Mouse (Mus musculus) retina, adult 2 months (tissue): ENCODE measurements around the gene Tcf7l2.

Experiments
- DNase-seq: peaks from one replicate; pipeline ENCODE4 v3.0.0-alpha.2; 2012; ENCODE audit warnings: low read depth, low spot score

Gene Tcf7l2

GRCm38 (mm10) chr19:55860009-55860743 lies 118.6 kb downstream of the Tcf7l2 start:
- DNase-seq = no peak

DNA sequence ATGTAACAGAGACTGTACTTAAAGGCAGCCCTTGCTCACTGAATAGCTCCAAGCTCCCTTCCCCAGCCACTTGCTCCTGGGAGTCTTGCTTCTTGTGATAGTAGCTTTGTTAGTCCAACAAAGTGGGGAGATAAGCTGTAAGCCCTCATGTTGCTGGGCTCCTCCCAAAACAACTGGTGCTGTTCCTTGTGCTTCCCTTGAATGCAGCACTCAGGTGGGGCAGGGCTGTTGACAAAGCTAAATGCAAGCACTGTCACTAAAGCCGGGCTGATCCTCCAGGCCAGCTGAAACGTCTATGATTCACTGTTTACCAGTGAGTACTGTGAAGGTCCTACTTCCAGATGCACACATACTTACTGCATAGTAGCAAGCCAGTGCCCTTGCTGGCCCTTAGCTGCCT lies 120.1 kb downstream of the Tcf7l2 start:
- DNase-seq = no peak

DNA sequence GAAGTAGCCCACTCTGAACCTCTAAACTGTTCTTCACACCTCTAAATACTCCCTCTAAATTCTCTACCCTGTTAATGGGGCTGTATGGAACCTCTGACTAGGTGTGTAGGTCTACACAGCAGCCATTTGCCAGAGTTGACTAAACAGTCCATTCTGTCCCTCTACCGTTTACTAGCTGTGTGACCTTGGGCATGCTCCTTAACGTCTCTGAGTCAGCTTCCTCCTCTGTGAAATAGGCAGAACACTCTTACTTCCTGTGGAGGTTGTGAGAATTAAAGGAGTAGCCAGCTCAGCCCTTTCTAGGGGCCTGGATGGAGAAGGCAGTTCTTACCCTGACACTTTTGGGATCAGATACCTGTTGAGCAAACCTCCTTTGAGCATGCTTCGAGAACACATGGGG lies 120.9 kb downstream of the Tcf7l2 start:
- DNase-seq = no peak

GRCm38 (mm10) chr19:55865049-55865448 lies 123.4 kb downstream of the Tcf7l2 start:
- DNase-seq = no peak

- no peak for DNase-seq
Observed at GRCm38 (mm10) chr19:55865774-55866578, 124.4 kb downstream of the Tcf7l2 start.

DNA sequence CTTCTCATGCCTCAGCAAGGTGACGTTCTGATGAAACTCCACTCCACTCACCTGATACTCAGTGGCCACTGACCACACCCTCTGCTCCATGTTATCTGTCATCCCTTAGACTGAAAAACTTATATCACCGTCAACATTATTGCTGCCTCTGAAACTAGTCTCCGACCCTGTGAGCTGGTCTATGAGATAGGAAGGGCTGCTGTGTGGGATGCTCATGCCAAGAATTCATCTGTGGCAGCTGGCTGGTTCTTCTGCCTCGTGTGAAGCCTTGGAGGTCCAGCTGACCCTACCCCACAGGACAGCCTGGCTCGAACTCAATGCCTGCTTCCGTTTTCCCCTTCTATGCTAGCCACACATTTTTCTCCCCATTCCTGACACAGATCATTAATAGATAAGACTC lies 125.6 kb downstream of the Tcf7l2 start:
- DNase-seq = no peak

- DNase-seq = no peak
Observed at GRCm38 (mm10) chr19:55867905-55868304, 126.3 kb downstream of the Tcf7l2 start.

- no peak for DNase-seq
Observed at GRCm38 (mm10) chr19:55868597-55868996, 127.0 kb downstream of the Tcf7l2 start.

DNA sequence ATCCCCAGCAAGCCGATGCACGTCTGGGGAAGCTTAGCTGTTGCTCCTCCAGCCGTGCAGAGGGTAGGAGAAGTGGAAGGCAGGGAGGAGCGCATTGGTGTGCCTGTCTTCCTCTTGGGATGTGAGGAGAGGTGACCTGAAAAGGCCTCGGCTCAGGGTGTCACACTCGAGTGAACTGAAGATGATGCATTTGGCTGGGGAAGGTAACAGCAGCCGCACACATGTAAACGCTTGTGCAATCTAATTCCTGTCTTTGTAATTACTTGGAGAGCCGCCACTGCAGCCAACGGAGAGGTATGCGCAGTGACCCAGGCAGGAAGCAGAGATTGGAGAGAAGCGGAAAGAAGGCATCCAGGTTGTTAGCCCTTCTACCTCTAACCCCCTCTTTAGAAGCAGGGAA lies 129.2 kb downstream of the Tcf7l2 start:
- no peak for DNase-seq

GRCm38 (mm10) chr19:55871496-55871895 lies 129.9 kb downstream of the Tcf7l2 start:
- no peak for DNase-seq

DNA sequence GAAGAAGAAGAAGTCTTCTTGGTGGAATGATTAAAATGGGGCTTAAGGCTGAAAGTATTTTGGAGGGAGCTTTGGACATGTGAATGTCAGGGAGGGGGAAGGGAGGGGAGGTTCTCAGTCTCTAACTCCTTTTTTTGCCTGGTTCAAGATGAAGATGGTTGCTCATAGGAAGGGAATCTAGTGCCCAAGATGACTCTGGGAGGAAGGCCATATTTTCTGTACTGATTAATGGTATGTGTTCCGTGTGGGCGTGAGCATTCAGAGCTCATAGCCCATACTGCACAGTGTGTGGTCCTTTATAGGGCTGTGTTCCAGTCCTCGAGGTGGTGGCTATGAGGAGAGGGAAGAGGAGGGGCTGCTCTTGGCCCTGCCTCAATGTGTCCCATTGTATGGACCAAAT lies 131.6 kb downstream of the Tcf7l2 start:
- DNase-seq = no peak

- no peak for DNase-seq
Observed at GRCm38 (mm10) chr19:55876501-55876900, 134.9 kb downstream of the Tcf7l2 start.

DNA sequence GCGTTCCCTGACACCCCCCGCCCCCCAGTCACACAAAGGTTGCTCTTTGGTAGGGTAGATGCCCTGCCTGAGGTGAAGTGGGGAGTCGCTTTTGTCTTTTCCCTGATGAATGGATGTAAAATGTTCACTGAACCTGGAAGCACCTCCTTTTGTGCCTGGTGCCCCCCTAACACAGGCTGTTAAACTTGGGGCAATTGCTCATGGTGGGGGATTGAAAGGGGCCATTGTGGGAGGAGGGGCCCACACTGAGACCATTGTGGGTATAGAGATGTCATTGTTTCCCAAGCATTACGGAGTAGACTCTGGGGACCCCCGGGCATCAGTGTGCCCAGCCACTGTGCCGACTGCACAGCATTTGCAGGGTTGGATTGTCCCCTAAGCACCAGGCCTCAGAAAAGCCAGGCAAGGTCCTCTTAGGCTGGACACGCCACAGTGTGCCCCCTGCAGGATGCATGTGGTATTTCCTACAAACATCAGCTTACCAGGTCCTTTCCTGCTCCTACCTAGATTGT lies 135.8 kb downstream of the Tcf7l2 start:
- DNase-seq = peak; percentile 9

DNA sequence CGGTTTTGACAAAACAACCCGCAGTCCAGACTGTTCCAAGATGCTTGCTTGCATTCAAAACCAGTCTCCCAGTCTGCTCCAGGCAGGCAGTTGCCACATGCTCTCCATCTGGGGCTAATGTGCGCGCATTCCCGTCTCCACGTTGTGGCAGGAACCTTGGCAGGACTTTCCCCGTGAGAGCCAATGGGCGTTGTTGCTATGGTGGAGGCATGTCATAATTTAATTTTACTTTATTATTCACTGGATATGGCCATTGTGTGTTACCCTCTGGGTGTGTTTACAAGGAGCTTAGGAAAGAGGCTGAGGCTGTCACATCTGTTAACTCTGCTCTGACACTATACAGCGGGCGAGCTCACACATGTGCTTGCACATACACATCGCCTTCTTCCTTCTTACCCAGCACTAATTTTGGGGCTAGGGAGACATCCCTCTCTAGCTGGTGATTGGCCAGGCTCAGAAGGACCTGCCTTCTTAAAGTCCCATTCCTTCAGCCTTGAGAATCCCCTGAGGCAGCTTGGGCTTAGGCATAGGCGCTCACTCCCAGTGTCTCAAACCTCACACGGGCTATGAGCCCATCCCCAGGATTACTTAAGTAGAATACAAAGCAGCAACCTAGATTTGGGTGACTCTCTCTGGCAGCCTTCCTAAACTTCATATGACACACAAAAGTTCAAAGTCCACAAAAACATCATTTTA lies 139.2 kb downstream of the Tcf7l2 start:
- no peak for DNase-seq

DNA sequence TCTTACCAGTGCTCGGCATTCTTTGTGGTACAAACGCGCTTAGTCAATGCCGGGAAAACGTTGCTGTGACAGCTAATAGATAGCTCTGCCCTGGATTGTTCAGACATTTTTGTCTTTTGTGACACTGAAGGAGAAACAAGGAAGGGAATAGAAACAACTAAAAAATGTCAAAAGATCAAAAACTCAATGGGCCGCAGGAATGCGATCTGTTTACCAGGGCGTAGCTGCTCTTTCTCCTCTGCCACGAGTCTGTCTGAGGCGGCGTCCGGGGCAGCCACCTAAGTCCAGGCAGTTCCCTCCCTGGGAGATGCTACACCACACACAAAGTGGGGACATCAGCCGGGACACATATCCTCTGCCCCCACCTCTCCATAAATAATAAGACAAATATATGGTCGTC lies 144.9 kb downstream of the Tcf7l2 start:
- no peak for DNase-seq

- no peak for DNase-seq
Observed at GRCm38 (mm10) chr19:55891692-55892183, 150.1 kb downstream of the Tcf7l2 start.

DNA sequence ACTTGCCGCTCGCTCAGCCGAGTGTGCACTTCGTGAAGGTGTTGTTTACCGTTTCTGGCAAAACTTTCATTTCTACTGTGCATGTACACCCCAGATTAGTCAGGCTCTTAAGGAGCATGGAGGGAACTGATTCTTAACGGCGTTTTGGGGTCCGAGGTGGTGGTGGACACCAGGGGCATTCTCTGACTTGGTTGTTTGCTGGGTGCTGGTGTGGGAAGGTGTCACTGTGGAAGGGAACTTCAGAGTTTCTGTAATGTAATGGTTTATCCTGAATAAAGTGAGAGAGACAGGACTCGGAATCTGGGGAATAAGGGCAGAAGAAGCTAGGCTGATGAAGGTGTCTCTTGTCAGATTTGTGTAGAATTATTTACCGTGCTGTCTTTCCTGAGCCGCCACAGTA lies 151.9 kb downstream of the Tcf7l2 start:
- DNase-seq = no peak

GRCm38 (mm10) chr19:55894396-55894795 lies 152.8 kb downstream of the Tcf7l2 start:
- DNase-seq = no peak

GRCm38 (mm10) chr19:55895317-55895716 lies 153.7 kb downstream of the Tcf7l2 start:
- DNase-seq = no peak

DNA sequence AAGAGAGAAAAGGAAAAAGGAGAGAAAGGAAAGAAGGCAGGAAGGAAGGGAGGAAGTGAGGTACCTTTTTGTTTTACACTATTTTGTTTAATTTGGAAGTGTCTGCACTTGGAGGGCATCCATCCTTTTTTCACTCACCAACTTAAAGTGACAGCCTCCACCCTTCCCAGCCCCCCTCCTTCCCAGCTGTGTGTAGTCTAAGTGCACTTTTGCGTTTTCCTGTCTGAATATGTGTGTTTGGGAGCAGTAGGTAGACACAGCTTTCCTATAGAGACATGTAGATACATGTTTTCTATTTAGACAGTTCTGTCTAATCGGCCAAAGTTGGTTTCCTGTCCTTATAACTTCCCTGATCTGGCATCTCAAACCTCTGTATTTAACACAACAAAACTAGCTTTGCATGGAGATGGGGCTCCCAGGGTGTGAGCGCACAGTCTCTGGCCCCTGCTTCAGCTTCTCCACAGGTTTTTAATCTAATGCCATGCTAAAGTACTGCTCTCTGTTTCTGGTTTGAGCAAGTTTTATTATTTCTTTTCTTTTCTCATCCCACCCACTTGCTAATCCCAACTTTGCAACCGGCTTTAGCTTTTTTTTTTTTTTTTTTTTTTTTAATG lies 154.3 kb downstream of the Tcf7l2 start:
- DNase-seq = no peak

GRCm38 (mm10) chr19:55896629-55897028 lies 155.0 kb downstream of the Tcf7l2 start:
- DNase-seq = no peak
